Mouse (Mus musculus): ENCODE data around the gene Emilin1.
A peak's percentile ranks its signal among the peaks of the same experiment; 100 is the strongest.

The Emilin1 gene

DNA sequence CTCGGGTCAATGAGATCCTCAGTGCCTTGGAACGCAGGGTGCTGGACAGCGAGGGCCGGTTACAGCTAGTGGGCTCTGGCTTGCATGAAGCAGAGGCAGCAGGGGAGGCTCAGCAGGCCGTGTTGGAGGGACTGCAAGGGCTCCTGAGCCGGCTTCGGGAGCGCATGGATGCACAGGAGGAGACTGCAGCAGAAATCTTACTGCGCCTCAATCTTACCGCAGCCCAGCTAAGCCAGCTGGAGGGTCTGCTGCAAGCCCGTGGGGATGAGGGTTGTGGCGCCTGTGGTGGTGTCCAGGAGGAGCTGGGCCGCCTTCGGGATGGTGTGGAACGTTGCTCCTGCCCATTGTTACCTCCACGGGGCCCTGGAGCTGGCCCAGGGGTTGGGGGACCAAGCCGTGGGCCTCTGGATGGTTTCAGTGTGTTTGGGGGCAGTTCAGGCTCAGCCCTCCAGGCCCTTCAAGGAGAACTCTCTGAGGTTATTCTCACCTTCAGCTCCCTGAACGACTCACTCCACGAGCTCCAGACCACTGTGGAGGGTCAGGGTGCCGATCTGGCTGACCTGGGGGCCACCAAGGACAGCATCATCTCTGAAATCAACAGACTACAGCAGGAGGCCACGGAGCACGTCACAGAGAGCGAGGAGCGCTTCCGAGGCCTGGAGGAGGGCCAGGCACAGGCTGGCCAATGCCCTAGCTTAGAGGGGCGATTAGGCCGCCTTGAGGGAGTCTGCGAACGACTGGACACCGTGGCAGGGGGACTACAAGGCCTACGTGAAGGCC, 4.9 kb downstream of the Emilin1 start:
- H3K36me3 ChIP-seq (ENCODE audit: insufficient read depth, low read length), result no peaks in the 10 kb centered on the region
- TF ChIP-seq POU5F1 (IDR thresholded peaks at IDR 0.05; ENCODE audit: borderline replicate concordance, low read length), result no peak
- no peak for TF ChIP-seq NANOG (IDR thresholded peaks at IDR 0.05; ENCODE audit: borderline replicate concordance, low read length)
- TF ChIP-seq CTCF (conservative IDR thresholded peaks at IDR 0.05; ENCODE audit: low read length), result no peak
- H3K4me1 ChIP-seq (replicated peaks; ENCODE audit: low read depth, low read length), result peaks cover 90% of the 10 kb centered on the region
- peaks cover 24% of the 10 kb centered on the region for H3K27me3 ChIP-seq (ENCODE audit: insufficient read depth, low read length)
- no peaks in the 10 kb centered on the region for H3K9me3 ChIP-seq (ENCODE audit: low read length)
- peak overlapping the region; percentile 67 for H3K4me3 ChIP-seq (replicated peaks; ENCODE audit: low read length)

DNA sequence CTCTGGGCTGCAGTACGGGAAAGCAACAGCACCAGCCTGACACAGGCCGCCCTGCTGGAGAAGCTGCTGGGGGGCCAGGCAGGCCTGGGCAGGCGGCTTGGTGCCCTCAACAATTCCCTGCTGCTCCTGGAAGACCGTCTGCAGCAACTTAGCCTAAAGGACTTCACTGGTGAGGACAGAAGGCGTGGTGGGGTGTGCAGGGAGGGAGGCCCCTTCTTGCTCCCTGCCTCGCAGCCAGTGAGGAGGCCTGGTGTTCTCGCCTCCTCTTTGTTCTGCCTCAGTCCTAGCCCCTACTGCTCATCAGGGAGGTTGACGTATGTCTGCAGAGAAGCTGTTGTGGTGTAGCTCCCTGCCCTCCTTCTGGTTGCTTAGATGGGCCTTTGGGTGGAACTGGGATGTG, 5.5 kb downstream of the Emilin1 start:
- H3K9me3 ChIP-seq (ENCODE audit: low read length), result no peaks in the 10 kb centered on the region
- H3K27me3 ChIP-seq (ENCODE audit: insufficient read depth, low read length), result peaks cover 29% of the 10 kb centered on the region
- no peaks in the 10 kb centered on the region for H3K36me3 ChIP-seq (ENCODE audit: insufficient read depth, low read length)
- H3K4me1 ChIP-seq (replicated peaks; ENCODE audit: low read depth, low read length), result peaks cover 85% of the 10 kb centered on the region
- TF ChIP-seq NANOG (IDR thresholded peaks at IDR 0.05; ENCODE audit: borderline replicate concordance, low read length) (no peak), POU5F1 (IDR thresholded peaks at IDR 0.05; ENCODE audit: borderline replicate concordance, low read length) (no peak), CTCF (conservative IDR thresholded peaks at IDR 0.05; ENCODE audit: low read length) (no peak)
- H3K4me3 ChIP-seq (replicated peaks; ENCODE audit: low read length), result peak overlapping the region; percentile 67

DNA sequence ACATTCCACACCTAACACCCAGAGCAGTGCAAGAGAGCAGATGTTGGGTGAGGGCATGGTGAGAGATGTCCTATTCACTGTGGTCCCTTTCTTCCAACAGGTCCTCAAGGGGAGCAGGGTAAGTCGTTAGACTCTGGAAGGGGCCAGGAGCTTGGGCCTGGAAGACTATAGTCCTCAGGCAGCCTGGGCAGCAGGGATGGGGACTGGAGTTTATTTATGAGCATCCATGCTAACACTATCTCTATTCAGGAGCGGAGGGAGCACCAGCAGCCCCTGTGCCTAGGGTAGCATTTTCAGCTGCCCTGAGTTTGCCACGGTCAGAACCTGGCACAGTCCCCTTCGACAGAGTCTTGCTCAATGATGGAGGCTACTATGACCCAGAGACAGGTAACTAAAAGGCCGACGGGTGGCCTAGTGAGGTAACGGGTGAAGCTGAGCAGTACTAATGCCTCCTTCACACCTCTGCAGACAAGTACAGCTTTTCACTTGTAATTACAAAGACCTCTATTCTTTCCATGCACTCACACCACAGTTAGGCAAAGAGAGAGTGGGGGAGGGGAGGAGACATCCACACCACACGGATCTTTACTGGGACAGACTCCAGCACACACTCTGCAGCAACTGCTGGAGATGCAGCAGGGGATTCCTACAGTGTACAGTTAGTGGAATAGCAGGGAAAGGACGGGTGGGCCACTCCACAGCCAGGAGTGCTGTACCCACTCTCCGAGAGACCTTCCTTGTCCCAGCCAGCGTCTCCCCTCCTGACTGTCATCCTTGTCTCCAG, 6.8 kb downstream of the Emilin1 start:
- peaks cover 83% of the 10 kb centered on the region for H3K4me1 ChIP-seq (replicated peaks; ENCODE audit: low read depth, low read length)
- peak overlapping the region; percentile 83 for H3K4me3 ChIP-seq (replicated peaks; ENCODE audit: low read length)
- no peaks in the 10 kb centered on the region for H3K36me3 ChIP-seq (ENCODE audit: insufficient read depth, low read length)
- H3K9me3 ChIP-seq (ENCODE audit: low read length), result no peaks in the 10 kb centered on the region
- TF ChIP-seq NANOG (IDR thresholded peaks at IDR 0.05; ENCODE audit: borderline replicate concordance, low read length), result no peak
- TF ChIP-seq POU5F1 (IDR thresholded peaks at IDR 0.05; ENCODE audit: borderline replicate concordance, low read length), result no peak
- no peak for TF ChIP-seq CTCF (conservative IDR thresholded peaks at IDR 0.05; ENCODE audit: low read length)
- peaks cover 43% of the 10 kb centered on the region for H3K27me3 ChIP-seq (ENCODE audit: insufficient read depth, low read length)

DNA sequence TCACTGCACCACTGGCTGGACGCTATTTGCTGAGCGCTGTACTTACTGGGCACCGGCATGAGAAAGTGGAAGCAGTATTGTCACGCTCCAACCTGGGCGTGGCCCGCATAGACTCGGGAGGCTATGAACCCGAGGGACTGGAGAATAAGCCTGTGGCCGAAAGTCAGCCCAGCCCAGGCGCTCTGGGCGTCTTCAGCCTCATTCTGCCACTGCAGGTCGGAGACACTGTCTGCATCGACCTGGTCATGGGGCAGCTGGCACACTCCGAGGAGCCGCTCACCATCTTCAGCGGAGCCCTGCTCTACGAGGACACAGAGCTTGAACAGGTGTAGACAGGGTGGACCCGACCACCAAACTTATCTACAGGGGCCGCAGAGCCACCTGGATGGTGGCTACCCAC, 7.4 kb downstream of the Emilin1 start:
- peaks cover 49% of the 10 kb centered on the region for H3K27me3 ChIP-seq (ENCODE audit: insufficient read depth, low read length)
- peak overlapping the region; percentile 83 for H3K4me3 ChIP-seq (replicated peaks; ENCODE audit: low read length)
- no peaks in the 10 kb centered on the region for H3K9me3 ChIP-seq (ENCODE audit: low read length)
- peaks cover 77% of the 10 kb centered on the region for H3K4me1 ChIP-seq (replicated peaks; ENCODE audit: low read depth, low read length)
- no peak for TF ChIP-seq NANOG (IDR thresholded peaks at IDR 0.05; ENCODE audit: borderline replicate concordance, low read length)
- TF ChIP-seq POU5F1 (IDR thresholded peaks at IDR 0.05; ENCODE audit: borderline replicate concordance, low read length), result no peak
- TF ChIP-seq CTCF (conservative IDR thresholded peaks at IDR 0.05; ENCODE audit: low read length), result no peak
- H3K36me3 ChIP-seq (ENCODE audit: insufficient read depth, low read length), result no peaks in the 10 kb centered on the region

DNA sequence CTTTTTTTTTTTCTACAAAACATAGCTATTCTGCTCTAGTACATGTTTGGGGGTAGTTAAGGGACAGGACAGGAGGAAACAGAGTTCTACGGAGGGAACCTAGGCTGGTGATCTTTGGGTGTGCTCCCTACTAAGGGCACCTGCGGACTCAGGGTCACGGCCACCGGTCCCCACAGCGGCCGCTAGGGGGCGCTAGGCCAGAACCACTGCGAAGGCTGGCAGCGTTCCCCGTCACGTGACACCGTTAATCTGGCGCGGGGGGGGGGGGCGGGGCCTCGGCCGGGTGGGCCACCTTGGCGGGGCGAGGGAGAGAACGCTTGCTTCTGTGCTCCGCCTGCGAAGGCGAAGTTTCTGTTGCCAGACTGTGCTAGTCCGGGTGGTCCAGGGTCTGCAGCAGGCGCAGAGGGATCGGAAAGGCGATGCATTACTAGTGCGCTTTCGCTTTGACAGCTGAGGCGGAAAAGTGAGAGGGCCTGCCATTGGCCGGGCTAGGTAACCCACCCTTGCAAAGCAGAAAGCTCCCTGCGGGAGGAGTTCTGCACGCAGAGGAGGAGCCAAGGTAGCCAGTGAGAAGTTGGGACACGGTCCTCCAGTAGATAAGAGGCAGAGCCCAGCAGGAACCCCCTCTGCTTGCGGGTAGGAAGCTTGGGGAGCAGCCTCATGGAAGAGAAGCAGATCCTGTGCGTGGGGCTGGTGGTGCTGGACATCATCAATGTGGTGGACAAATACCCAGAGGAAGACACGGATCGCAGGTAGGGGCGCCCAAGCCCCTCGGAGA, 8.2 kb downstream of the Emilin1 start, which contains the start of gene Khk:
Khk (plus strand) TSS at position 176 of the 778 bp plus-strand sequence.
- Histone ChIP-seq H3K4me3 (replicated peaks; ENCODE audit: low read length) (peak within 1 kb of the TSS; percentile 83), H3K9me3 (ENCODE audit: low read length) (no peaks in the 10 kb centered on the region), H3K4me1 (replicated peaks; ENCODE audit: low read depth, low read length) (peaks cover 75% of the 10 kb centered on the region), H3K36me3 (ENCODE audit: insufficient read depth, low read length) (no peaks in the 10 kb centered on the region), H3K27me3 (ENCODE audit: insufficient read depth, low read length) (peaks cover 57% of the 10 kb centered on the region)
- TF ChIP-seq CTCF (conservative IDR thresholded peaks at IDR 0.05; ENCODE audit: low read length) (peak; percentile 55), NANOG (IDR thresholded peaks at IDR 0.05; ENCODE audit: borderline replicate concordance, low read length) (no peak)

DNA sequence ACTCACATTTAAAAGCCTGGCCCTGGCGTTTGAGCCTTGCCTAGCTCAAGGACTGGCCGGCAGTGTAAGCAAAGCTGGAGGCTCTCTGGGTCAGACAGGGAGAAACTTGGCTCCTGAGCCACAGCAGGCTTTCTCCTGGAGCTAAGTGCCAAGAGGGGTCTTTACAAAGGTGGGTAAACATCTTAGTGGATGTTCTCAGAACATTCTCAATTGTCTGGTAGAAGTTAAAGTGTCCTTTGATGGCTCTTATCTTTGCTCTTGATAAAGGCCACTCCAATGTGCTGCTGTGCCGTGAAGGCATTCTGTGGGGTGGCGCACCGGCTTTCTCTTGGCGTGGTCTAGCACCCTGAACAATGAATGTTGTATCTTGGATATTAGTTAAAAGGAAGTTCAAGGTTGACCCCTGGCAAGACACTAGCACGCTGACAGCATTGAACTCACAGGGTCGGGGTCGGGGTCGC, 9.4 kb downstream of the Emilin1 start:
- Histone ChIP-seq H3K4me1 (replicated peaks; ENCODE audit: low read depth, low read length) (peaks cover 75% of the 10 kb centered on the region), H3K36me3 (ENCODE audit: insufficient read depth, low read length) (no peaks in the 10 kb centered on the region), H3K4me3 (replicated peaks; ENCODE audit: low read length) (0 out of 2 replicates have a peak overlapping the region, but pooled peaks have one; percentile 83), H3K9me3 (ENCODE audit: low read length) (no peaks in the 10 kb centered on the region), H3K27me3 (ENCODE audit: insufficient read depth, low read length) (peaks cover 61% of the 10 kb centered on the region)
- TF ChIP-seq POU5F1 (IDR thresholded peaks at IDR 0.05; ENCODE audit: borderline replicate concordance, low read length) (no peak), NANOG (IDR thresholded peaks at IDR 0.05; ENCODE audit: borderline replicate concordance, low read length) (no peak), CTCF (conservative IDR thresholded peaks at IDR 0.05; ENCODE audit: low read length) (no peak)

DNA sequence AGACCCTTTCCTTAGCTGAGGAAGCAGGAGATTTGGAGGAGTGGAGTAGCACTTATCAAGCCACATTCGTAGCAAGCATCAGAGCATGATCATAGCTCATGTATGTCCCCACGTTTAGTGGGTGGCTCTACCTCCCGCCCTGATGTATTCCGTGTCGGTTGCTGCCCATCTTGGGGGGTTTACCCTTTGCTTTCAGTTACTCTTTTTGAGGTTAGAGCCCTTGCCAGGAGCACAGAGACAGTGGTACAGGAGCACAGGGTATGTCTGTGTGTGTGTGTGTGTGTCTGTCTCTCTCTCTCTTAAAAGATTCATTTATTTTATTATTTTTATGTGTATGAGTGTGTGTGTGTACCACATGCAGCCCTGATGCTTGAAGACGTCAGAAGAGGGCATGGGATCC, 9.9 kb downstream of the Emilin1 start:
- Histone ChIP-seq H3K36me3 (ENCODE audit: insufficient read depth, low read length) (no peaks in the 10 kb centered on the region), H3K27me3 (ENCODE audit: insufficient read depth, low read length) (peaks cover 61% of the 10 kb centered on the region), H3K4me3 (replicated peaks; ENCODE audit: low read length) (no peak overlapping the region), H3K9me3 (ENCODE audit: low read length) (no peaks in the 10 kb centered on the region), H3K4me1 (replicated peaks; ENCODE audit: low read depth, low read length) (peaks cover 75% of the 10 kb centered on the region)
- TF ChIP-seq NANOG (IDR thresholded peaks at IDR 0.05; ENCODE audit: borderline replicate concordance, low read length), result no peak
- no peak for TF ChIP-seq CTCF (conservative IDR thresholded peaks at IDR 0.05; ENCODE audit: low read length)
- no peak for TF ChIP-seq POU5F1 (IDR thresholded peaks at IDR 0.05; ENCODE audit: borderline replicate concordance, low read length)

DNA sequence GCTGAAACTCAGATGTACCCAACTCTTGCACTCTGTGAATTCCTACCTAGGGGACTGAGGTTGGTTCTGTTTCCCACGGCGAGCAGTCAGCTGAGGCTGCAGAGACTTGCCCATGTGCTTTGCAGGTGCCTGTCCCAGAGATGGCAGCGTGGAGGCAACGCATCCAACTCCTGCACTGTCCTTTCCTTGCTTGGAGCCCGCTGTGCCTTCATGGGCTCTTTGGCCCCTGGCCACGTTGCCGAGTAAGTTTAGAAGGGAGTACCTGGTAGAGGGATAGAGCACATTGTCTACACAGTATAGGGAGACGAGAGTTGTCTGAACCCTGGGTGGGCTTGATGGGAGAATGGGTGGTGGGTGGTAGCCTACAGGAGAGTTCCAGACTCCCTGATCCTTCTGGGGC, 11.4 kb downstream of the Emilin1 start:
- Histone ChIP-seq H3K36me3 (ENCODE audit: insufficient read depth, low read length) (no peaks in the 10 kb centered on the region), H3K27me3 (ENCODE audit: insufficient read depth, low read length) (peaks cover 60% of the 10 kb centered on the region), H3K4me1 (replicated peaks; ENCODE audit: low read depth, low read length) (peaks cover 67% of the 10 kb centered on the region), H3K4me3 (replicated peaks; ENCODE audit: low read length) (no peak overlapping the region), H3K9me3 (ENCODE audit: low read length) (no peaks in the 10 kb centered on the region)
- TF ChIP-seq POU5F1 (IDR thresholded peaks at IDR 0.05; ENCODE audit: borderline replicate concordance, low read length) (no peak), NANOG (IDR thresholded peaks at IDR 0.05; ENCODE audit: borderline replicate concordance, low read length) (no peak), CTCF (conservative IDR thresholded peaks at IDR 0.05; ENCODE audit: low read length) (no peak)

All from E14TG2a.4 (cell line).